Mouse (Mus musculus) bone marrow macrophage, adult 2 months (primary cell): ENCODE data around the gene St3gal2.

ENCODE experiments used
- CTCF ChIP-seq: IDR thresholded peaks from 2 replicates; pipeline ENCODE4 v1.5.1; 2012; ENCODE audit warnings: low read depth, mild to moderate bottlenecking, low read length, moderate library complexity
- POLR2A ChIP-seq: IDR thresholded peaks from 2 replicates; pipeline ENCODE4 v1.6.1; 2012; ENCODE audit warnings: mild to moderate bottlenecking, low read depth, low read length, borderline replicate concordance

DNA sequence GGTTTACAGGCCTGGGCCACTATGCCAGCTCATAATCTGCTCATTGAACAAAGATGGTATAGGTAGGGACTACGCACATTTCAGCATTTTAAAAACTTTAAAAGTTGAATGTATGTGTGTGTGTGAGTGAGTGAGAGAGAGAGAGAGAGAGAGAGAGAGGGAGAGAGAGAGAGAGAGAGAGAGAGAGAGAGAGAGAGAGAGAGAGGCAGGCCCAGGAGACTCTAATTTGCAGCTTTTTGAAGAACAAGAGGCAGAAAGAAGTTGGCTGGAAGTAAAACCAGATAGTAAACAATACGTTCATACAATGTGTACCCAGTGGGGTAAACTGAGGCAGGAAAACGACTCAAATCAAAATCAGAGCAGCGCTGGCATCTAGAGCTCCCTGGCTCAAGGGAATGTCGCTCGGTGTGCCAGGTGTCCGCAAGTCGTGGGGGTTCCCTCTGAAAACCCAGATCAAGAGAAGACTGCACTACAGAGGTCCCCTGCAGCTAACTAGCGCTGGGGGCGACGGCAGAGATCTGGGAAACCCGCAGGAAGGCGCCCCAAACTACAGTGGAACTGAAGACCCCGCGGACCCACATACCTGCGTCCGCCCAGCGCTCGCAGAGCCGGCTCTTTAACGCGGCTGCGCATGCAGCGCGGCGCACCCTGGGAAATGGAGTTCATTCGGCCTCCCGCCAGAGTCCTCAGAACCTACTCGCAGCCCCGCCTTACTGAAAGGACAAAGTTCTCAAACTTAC lies 17.7 kb upstream of the St3gal2 start, which contains the start of gene Fuk:
- TF ChIP-seq CTCF (no peak), POLR2A (no peak)
